Mouse (Mus musculus) neural tube, embryonic 13.5 days (tissue): ENCODE measurements at regions not wholly inside any gene's neighbourhood (a gene's known extent, or its start where the extent isn't known, plus 50 kb on each side); places are given as distances from the start of the nearest gene placed in this dataset. TPM values are rescaled to one million over a fixed set of nuclear protein-coding genes. Genes with fewer than 3 reads are reported as not detected.

ENCODE experiments used
- ATAC-seq: fragments of 200-750 bp; cut with Nextera tagmentation; 2 replicates; pipeline ENCODE4 v1.8.0; 2017; ENCODE audit warnings: low read depth, mild to moderate bottlenecking, moderate TSS enrichment, moderate library complexity
- H3K27ac ChIP-seq: fragments of 300-500 bp; sonication (generic); replicated peaks from 2 replicates; pipeline ENCODE4 v1.5.1; 2015; ENCODE audit warnings: moderate library complexity, mild to moderate bottlenecking, inconsistent platforms
- H3K27me3 ChIP-seq: fragments of 300-500 bp; sonication (generic); 2 replicates; pipeline ENCODE4 v1.6.1; 2015; ENCODE audit warnings: mild to moderate bottlenecking, inconsistent platforms
- H3K36me3 ChIP-seq: fragments of 300-500 bp; sonication (generic); 2 replicates; pipeline ENCODE4 v1.6.1; 2015; ENCODE audit warnings: mild to moderate bottlenecking, inconsistent platforms
- H3K4me1 ChIP-seq: fragments of 300-500 bp; sonication (generic); replicated peaks from 2 replicates; pipeline ENCODE4 v1.6.1; 2015; ENCODE audit warnings: inconsistent platforms
- H3K4me2 ChIP-seq: fragments of 300-500 bp; sonication (generic); 2 replicates; pipeline ENCODE4 v1.6.1; 2015; ENCODE audit warnings: inconsistent platforms, mild to moderate bottlenecking, moderate library complexity
- H3K4me3 ChIP-seq: fragments of 300-500 bp; sonication (generic); 2 replicates; pipeline ENCODE4 v1.5.1; 2015; ENCODE audit warnings: mild to moderate bottlenecking, inconsistent platforms
- H3K9ac ChIP-seq: fragments of 300-500 bp; sonication (generic); 2 replicates; pipeline ENCODE4 v1.6.1; 2015; ENCODE audit warnings: moderate library complexity, mild to moderate bottlenecking, inconsistent platforms
- H3K9me3 ChIP-seq: fragments of 300-500 bp; sonication (generic); 2 replicates; pipeline ENCODE4 v1.6.1; 2016; ENCODE audit warnings: inconsistent platforms
- WGBS: fragments of 180-500 bp; shearing (Covaris S2); methylation state at CpG from one replicate; pipeline ENCODE4 v1.1.7; 2015; 5-methylcytosine and 5-hydroxymethylcytosine counted together
- microRNA-seq: library from miRNA; unstranded; fragments of <30 nt; microRNA quantifications from one replicate; pipeline ENCODE4, GENCODE M21; 2016

DNA sequence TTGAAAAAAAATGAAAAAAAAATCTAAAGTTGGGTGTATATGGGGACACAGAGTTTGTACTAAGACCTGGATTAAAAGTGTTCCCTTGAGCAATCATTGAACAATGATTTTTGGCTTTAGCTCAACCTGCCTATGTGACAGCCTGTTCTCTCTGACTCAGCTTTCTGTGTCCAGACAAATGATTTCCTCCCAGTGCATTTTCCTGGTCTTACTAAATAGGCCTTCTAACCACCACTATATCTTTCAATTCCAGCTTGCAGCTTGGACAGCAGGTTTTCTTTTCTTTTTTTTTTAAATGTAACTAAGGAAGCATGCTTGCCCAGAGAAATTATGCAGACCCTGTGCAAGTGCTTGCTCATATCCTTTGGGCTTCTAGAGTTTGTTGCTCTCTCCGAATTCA lies 850.2 kb downstream of the Tlr4 start:
- Histone ChIP-seq H3K27me3 (no peaks in the 10 kb centered on the region), H3K9me3 (no peaks in the 10 kb centered on the region), H3K27ac (no peak overlapping the region), H3K4me2 (no peak overlapping the region), H3K9ac (no peak overlapping the region), H3K36me3 (no peaks in the 10 kb centered on the region), H3K4me3 (no peak overlapping the region), H3K4me1 (no peaks in the 10 kb centered on the region)
- 95% methylated on average over 1 of the region's 1 CpGs for WGBS
- no peak for ATAC-seq

DNA sequence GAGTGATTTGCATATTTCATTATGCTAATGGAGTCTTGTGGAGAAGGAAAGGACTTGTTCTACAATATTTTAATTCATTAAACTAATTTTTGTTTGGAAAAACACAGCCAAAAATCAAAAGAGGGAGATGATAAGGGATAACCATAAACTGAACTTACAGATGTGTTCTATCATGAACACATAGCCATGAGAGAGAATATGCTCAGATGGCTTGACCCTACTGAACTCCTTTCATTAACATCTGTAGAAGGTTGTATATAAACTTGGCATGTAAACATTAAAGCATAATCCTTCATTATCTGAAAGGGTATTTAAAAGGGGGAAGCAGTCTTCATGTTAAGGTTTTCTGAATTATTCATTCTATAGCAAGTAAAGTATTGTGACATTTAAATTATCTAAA lies 871.1 kb downstream of the Tlr4 start:
- Histone ChIP-seq H3K9me3 (no peaks in the 10 kb centered on the region), H3K9ac (no peak overlapping the region), H3K36me3 (no peaks in the 10 kb centered on the region), H3K27me3 (no peaks in the 10 kb centered on the region), H3K4me1 (no peaks in the 10 kb centered on the region), H3K4me2 (no peak overlapping the region), H3K4me3 (no peak overlapping the region), H3K27ac (no peak overlapping the region)
- ATAC-seq: no peak

Small RNA genes lying in the stretch of these regions (microRNA-seq; reads per million reads assigned to microRNA genes)
- gene Gm44497: not detected
